Mouse (Mus musculus): Measurements from ENCODE around the gene 4930442H23Rik.
"Not testable (repeated sequence)": the region's sequence is repeated elsewhere in the genome, so short reads cannot be mapped to it uniquely, and the experiment has no call there.

The 4930442H23Rik gene

DNA sequence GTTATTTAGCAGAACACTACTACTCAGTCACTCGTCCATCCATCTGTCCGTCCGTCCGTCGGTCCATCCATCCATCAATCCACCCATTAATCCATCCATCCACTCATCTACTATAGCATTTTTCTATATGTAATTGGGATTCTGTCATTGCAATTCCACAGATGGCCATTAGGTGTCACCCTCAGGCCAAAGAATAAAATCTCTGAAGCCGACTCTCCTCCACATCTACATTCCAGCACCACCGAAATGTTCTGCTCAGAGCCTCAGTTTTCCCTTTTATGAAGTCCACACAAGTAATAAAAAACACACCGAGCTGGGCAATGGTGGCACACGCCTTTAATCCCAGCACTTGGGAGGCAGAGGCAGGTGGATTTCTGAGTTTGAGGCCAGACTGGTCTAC, 14.6 kb upstream of the 4930442H23Rik start:
- peak; percentile 83 for DNase-seq (ENCODE audit: low spot score in 2 of 2)

DNA sequence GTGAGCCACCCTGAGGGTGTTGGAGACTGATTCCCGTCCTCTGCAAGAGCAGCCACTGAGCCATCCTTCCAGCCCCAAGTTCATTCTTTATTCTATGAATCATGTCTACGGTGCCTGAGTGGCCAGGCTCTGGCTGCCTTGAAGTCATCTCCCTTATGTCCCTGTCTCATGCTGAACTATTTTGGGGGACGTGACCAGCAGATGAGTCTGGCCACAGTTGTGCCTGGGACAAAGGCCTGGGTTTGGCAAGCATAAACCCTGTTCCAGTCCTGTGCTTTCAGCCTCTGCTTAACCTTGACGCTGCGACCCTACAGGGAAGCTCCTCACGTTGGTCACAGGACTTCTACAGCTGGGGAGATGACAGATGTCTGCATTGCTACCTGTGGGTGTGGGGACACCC, 13.7 kb upstream of the 4930442H23Rik start:
- DNase-seq (ENCODE audit: low spot score in 2 of 2), result no peak

DNA sequence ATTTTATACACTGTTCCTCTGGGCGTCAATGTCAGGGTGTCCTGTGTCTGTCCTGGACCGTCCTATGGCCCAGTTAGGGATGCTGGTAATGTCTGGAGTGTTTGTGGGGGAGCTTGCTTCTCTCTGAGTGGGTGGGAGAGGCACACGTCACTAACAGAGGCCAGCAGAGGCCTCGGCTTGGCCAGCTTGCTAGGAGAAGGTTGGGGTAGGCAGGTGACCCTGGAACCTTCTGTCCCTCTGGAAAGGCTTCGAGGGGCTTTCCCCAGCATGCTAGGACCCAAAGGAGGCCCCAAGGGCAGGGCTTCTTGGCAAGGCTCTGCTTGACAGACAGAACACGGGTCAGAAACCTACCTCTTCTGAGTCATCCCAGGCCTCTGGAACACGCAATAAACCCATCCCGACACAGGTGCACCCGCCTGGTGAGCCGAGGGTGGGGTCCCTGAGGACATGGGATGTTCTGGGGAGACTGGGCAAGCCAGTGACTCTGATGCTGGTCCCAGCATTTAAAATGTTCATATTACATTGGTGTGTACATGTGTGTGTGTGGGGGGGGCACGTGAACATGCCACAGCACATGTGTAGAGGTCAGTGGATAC, 12.9 kb upstream of the 4930442H23Rik start:
- DNase-seq (ENCODE audit: low spot score in 2 of 2), result no peak

DNA sequence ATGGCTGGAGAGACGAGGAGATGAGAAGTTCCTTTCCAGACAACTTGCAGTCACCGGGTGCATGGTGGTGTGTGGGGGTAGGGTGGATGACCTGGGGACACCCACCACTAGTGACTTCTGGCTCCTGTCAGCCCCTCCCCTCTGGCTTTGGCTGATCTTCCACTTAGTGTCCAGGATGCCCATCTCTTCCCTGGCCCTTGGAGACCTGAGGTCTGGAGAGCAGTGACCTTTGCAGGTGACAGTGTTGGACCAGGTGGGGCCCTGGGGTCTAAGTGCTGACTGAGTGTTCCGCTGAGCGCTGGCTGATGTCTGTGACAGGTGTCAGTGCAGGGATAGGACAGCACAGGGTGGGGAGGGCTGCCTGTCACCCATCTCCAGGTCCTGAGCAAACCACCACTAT, 11.7 kb upstream of the 4930442H23Rik start:
- no peak for DNase-seq (ENCODE audit: low spot score in 2 of 2)

DNA sequence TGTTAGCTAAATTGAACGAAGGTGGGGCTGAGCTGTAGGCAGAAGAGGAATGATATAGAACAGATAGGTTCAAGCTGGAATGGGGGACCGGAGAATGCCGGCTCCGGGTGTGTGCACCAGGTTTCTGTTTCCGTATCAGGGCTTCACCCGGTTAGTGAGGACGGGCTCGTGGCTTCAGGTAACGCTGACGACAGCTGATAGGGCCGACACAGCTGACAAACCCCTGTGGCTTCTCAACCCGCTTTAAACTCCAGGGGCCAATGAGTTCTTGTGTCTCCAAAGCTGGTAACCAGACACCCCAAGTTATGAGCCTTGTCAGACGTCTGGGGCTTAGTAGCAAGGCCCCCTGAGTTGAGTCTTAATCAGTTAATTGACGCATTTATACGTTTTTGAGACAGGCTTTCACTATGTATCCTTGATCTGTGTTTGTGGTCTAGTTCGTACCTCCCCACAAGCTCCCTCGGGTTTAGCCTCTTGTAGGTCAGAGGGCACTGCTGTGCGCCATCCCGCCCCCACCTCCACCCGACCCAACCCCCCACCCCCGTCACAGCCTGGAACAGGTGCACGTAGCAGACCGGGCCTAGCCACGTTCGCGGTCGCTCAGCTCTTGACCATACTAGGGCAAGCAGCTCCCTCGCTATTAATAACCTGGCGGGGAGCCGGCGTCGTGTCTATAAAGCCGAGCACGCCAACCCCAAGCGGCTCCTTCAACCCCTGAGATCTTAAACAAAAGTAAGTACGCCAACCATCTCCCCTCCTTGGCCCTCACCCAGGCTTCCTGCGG, 10.5 kb upstream of the 4930442H23Rik start:
- no peak for DNase-seq (ENCODE audit: low spot score in 2 of 2)

DNA sequence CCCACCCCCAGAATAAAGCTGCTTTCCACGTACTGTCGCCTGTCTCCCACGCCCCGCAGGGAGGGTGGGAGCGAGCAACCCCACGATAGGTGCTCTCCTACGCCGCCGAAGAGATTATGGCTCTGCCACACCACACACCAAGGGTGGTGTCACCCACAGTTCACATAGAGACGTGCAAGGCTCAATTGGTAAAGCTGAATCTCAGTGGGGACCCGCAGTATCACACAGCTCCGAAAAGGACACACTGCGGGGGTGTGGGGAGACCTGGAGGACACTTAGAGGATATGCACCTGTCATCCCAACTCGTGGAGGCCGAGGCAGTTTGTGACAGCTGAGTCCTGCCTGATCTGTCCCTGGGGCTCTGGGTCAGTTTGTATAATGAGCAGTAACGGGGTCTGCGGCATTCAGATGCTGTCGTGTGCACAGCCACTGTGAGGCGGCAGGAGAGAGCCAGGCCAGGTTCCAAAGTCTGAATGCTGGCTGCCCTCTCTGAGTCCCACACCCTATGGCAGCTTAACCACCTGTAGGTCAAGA, 9.4 kb upstream of the 4930442H23Rik start:
- DNase-seq (ENCODE audit: low spot score in 2 of 2), result peak; percentile 50 to 57

- DNase-seq (ENCODE audit: low spot score in 2 of 2), result peak; percentile 84 to 87
Measured at GRCm38 (mm10) chr10:81192270-81192967, 8.8 kb upstream of the 4930442H23Rik start.

- no peak for DNase-seq (ENCODE audit: low spot score in 2 of 2)
Measured at GRCm38 (mm10) chr10:81191342-81191982, 7.8 kb upstream of the 4930442H23Rik start.

DNA sequence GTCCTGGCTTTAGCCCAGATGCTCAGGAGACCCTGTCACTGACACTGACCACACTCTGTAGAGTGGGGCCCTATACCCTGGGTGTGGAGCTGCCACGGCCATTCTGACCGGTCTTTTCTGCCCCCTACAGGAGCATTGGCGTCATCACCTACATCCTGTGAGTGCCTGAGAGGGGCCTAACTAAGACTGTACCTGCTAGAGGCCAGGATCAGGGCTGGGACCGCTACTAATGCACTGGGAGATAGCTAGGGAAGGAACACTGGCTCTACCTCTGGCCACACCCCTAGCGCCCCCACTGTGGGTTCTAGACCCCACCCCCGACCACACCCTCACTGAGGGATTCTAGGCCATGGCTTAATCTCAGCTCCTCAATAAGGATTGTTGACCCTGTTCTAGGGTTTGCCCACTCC, 7.3 kb upstream of the 4930442H23Rik start:
- DNase-seq (ENCODE audit: low spot score in 2 of 2), result no peak

GRCm38 (mm10) chr10:81190236-81190911, 6.7 kb upstream of the 4930442H23Rik start:
- no peak for DNase-seq (ENCODE audit: low spot score in 2 of 2)

DNA sequence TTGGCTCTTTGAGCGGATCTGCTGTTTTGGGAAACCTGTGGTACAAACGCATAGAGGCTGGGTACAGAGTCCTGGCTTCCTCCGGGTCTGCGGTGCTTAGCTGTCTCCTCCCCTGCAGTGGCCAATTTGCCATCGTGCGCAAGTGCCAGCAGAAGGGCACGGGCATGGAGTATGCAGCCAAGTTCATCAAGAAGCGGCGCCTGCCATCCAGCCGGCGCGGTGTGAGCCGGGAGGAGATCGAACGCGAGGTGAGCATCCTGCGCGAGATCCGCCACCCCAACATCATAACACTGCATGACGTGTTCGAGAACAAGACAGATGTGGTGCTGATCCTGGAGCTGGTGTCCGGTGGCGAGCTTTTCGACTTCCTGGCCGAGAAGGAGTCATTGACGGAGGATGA, 6.2 kb upstream of the 4930442H23Rik start:
- no peak for DNase-seq (ENCODE audit: low spot score in 2 of 2)

DNA sequence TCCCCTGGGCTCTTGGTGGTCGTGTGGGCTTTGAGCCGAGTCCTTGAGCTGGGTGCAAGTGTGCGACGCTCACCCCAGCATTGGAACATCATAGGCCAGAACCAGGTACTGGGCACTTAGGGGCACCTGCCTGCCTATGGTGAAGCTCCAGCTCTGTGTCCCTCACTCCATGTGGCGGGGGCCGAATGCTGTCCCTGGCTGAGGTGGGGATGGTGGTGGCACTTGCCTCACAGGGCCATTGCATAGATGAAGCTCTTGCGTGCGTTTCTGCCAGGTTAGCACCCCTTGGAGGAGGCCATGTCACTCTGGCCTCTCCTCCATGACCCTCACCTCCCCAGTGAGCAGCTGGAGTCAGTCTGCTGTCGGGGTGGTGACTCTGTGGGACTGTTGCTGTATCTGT, 3.5 kb upstream of the 4930442H23Rik start:
- no peak for DNase-seq (ENCODE audit: low spot score in 2 of 2)

- no peak for DNase-seq (ENCODE audit: low spot score in 2 of 2)
Measured at GRCm38 (mm10) chr10:81184765-81185164, 1.1 kb upstream of the 4930442H23Rik start.

- peak; percentile 98 to 99 for DNase-seq (ENCODE audit: low spot score in 2 of 2)
Measured at GRCm38 (mm10) chr10:81182336-81183333, 1.0 kb downstream of the 4930442H23Rik start, which contains the start of gene Dapk3. TSS of gene Dapk3 (plus strand) at chr10:81183005.

DNA sequence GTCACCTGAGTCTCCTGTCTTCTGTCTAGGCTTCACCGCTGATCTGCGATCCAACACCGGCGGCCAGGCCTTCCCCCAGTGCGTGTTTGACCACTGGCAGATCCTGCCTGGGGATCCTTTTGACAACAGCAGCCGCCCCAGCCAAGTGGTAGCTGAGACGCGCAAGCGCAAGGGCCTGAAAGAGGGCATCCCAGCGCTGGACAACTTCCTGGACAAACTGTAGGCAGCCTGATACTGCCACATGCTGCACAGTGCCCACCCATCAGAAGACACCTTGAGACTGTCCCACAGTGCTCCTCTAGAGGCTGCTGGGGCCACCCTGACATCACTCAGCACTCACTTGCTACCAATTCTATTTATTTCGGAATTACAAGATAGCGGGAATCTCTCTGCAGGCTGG, 1.8 kb downstream of the 4930442H23Rik start:
- DNase-seq (ENCODE audit: low spot score in 2 of 2), result not testable (repeated sequence)

GRCm38 (mm10) chr10:81180946-81181345, 2.7 kb downstream of the 4930442H23Rik start:
- no peak for DNase-seq (ENCODE audit: low spot score in 2 of 2)

GRCm38 (mm10) chr10:81179451-81180342, 4.0 kb downstream of the 4930442H23Rik start:
- DNase-seq (ENCODE audit: low spot score in 2 of 2), result no peak

- DNase-seq (ENCODE audit: low spot score in 2 of 2), result no peak
Measured at GRCm38 (mm10) chr10:81178927-81179326, 4.7 kb downstream of the 4930442H23Rik start.

All from right cerebral cortex, adult 2 months (tissue).